Mouse (Mus musculus) heart, postnatal 0 days (tissue): ENCODE data around the gene Ptch2. TPM values are rescaled to one million over a fixed set of nuclear protein-coding genes. Genes with fewer than 3 reads are reported as not detected.

Experiments
- ATAC-seq: fragments of 200-750 bp; cut with Nextera tagmentation; 2 replicates; pipeline ENCODE4 v1.8.0; 2017; ENCODE audit warnings: low read depth, moderate number of reproducible peaks, moderate library complexity; ENCODE audit not compliant: insufficient read depth
- DNase-seq: peaks from one replicate; pipeline ENCODE4 v3.0.0-alpha.2; 2016; ENCODE audit warnings: low spot score
- H3K27ac ChIP-seq: fragments of 300-500 bp; sonication (generic); 2 replicates; pipeline ENCODE4 v1.5.1; 2014; ENCODE audit warnings: low read depth, mild to moderate bottlenecking
- H3K27me3 ChIP-seq: fragments of 300-500 bp; sonication (generic); 2 replicates; pipeline ENCODE4 v1.6.1; 2014; ENCODE audit warnings: low read length, mixed read lengths; ENCODE audit not compliant: control insufficient read depth, insufficient read depth
- H3K36me3 ChIP-seq: fragments of 300-500 bp; sonication (generic); replicated peaks from 2 replicates; pipeline ENCODE4 v1.6.1; 2014; ENCODE audit warnings: low read length, mixed read lengths; ENCODE audit not compliant: control insufficient read depth, insufficient read depth
- H3K4me1 ChIP-seq: fragments of 300-500 bp; sonication (generic); 2 replicates; pipeline ENCODE4 v1.6.1; 2014; ENCODE audit warnings: antibody characterized with exemption; ENCODE audit not compliant: control insufficient read depth, insufficient read depth
- H3K4me2 ChIP-seq: fragments of 300-500 bp; sonication (generic); 2 replicates; pipeline ENCODE4 v1.6.1; 2014; ENCODE audit warnings: low read depth, mild to moderate bottlenecking, low read length, moderate library complexity
- H3K4me3 ChIP-seq: fragments of 300-500 bp; sonication (generic); 2 replicates; pipeline ENCODE4 v1.5.1; 2014; ENCODE audit warnings: low read depth, low read length
- H3K9ac ChIP-seq: fragments of 300-500 bp; sonication (generic); replicated peaks from 2 replicates; pipeline ENCODE4 v1.6.1; 2014; ENCODE audit warnings: low read depth, low read length, mixed read lengths
- H3K9me3 ChIP-seq: fragments of 300-500 bp; sonication (generic); replicated peaks from 2 replicates; pipeline ENCODE4 v1.6.1; 2016; ENCODE audit warnings: low read length; ENCODE audit not compliant: control insufficient read depth
- CTCF ChIP-seq: IDR thresholded peaks from 2 replicates; pipeline ENCODE4 v1.5.1; 2016; ENCODE audit warnings: antibody characterized with exemption, control low read depth, low read depth
- EP300 ChIP-seq: IDR thresholded peaks from 2 replicates; pipeline ENCODE4 v1.6.1; 2016; ENCODE audit warnings: antibody characterized with exemption, low read depth
- WGBS: fragments of 180-500 bp; shearing (Covaris S2); extraction: QIAGEN DNeasy Blood & Tissue Kit; methylation state at CpG from one replicate; pipeline ENCODE4 v1.1.7; 2014; 5-methylcytosine and 5-hydroxymethylcytosine counted together
- microRNA-seq: library from miRNA; unstranded; fragments of <30 nt; microRNA quantifications from one replicate; pipeline ENCODE4, GENCODE M21; 2016
- polyA plus RNA-seq: library from polyadenylated mRNA; unstranded; fragments of >200 nt; fragmentation: Nextera tagmentation; extraction: Ambion mirVana; gene quantifications from 2 replicates; pipeline ENCODE4 v1.2.1, GENCODE M21; 2015
- total RNA-seq: library from RNA; depleted of rRNA; stranded (reverse); fragments of >200 nt; gene quantifications from 2 replicates; pipeline ENCODE4 v1.2.3, GENCODE M21; 2014; ENCODE audit warnings: low replicate concordance; rRNA removed

Ptch2 gene
- total and polyA plus RNA-seq, 2 experiments from 2014 or later: 1.2 to 3.2 TPM

GRCm38 (mm10) chr4:117155792-117156355, 60.0 kb downstream of the Ptch2 start, which contains the start of gene Rps8:
Rps8 (minus strand) TSS chr4:117156243.
- ATAC-seq: peak; percentile 93

DNA sequence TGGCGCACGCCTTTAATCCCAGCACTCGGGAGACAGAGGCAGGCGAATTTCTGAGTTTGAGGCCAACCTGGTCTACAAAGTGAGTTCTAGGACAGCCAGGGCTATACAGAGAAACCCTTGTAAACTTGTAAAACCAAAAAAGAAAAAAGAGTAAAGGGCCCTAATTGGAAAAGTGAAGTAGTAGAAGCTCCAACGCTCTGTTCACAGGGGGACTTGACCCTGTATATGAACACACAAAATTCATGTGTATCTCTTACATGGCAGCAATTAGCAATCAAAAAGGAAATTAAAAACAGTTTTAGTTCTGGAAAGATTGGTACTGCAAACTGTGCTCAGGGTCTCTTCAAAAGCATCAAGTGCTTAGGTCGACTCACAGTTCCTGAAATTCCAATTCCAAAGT, 60.5 kb downstream of the Ptch2 start:
- Histone ChIP-seq H3K4me1 (peaks cover 7% of the 10 kb centered on the region; the same call in 1 of the 2 replicates), H3K4me3 (peak overlapping the region; percentile 63), H3K9me3 (no peaks in the 10 kb centered on the region), H3K36me3 (peaks cover 50% of the 10 kb centered on the region), H3K27me3 (no peaks in the 10 kb centered on the region), H3K9ac (0 out of 2 replicates have a peak overlapping the region, but pooled peaks have one; percentile 90), H3K4me2 (peak overlapping the region; percentile 85), H3K27ac (peak overlapping the region; percentile 82; the same call in 1 of the 2 replicates)
- no peak for TF ChIP-seq CTCF
- TF ChIP-seq EP300: no peak
- 31% methylated on average over 6 of the region's 6 CpGs for WGBS
- DNase-seq (no peak), ATAC-seq (no peak)

More at GRCm38 (mm10) chr4:117155792-117156355, 60.0 kb downstream of the Ptch2 start, which contains the start of gene Rps8:
- Histone ChIP-seq H3K4me2 (peak within 1 kb of the TSS; percentile 85), H3K9ac (peak within 1 kb of the TSS; percentile 90), H3K36me3 (peaks cover 50% of the 10 kb centered on the region), H3K4me3 (peak within 1 kb of the TSS; percentile 63), H3K9me3 (no peaks in the 10 kb centered on the region), H3K27ac (peak within 1 kb of the TSS; percentile 82), H3K27me3 (no peaks in the 10 kb centered on the region), H3K4me1 (peaks cover 7% of the 10 kb centered on the region; the same call in 1 of the 2 replicates)
- WGBS: under 1% methylated on average over 51 of the region's 52 CpGs
- peak; percentile 57; the same call in 1 of the 2 replicates for TF ChIP-seq EP300
- no peak for TF ChIP-seq CTCF
- peak; percentile 93 for DNase-seq

DNA sequence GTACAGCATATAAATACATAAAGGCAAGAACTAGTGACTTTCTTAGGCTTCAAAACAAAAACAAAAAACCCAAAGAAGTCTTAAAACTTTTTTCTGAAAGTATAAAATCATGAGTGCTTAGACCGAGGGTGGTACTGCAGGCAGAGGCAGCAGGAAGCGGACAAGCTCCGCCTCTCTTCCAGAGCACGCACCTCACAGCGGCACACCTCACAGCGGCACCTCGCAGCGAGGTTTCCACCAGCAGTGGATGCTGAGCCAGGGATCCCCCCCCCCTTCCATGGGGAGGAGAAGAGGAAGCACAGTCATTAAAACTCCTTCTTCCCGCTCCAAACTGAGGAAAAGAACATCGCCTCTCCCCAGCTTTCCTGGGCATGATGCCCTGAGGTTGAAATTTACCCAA, 63.8 kb downstream of the Ptch2 start:
- DNase-seq: no peak
- Histone ChIP-seq H3K36me3 (peaks cover 44% of the 10 kb centered on the region), H3K9ac (no peak overlapping the region)

DNA sequence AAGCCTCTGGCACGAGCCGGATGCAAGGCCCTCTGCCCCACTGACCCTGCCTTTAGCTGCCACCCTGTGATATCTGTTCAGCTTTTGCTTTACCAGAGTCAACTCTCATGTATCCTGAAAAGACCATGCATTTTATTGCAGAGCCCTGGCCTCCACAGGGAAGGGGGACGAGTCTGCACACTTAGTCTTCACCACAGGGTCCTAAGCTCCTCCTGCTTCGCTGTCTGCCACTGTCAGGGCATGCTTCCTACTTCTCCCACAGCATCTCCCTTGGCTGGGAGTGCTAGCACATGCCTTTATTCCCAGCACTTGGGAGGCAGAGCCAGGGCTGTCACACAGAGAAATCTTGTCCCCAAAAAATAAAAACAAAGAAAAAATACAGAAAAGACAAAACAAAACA, 65.3 kb downstream of the Ptch2 start:
- Histone ChIP-seq H3K4me1 (no peaks in the 10 kb centered on the region), H3K36me3 (peaks cover 59% of the 10 kb centered on the region), H3K4me3 (no peak overlapping the region), H3K9me3 (no peaks in the 10 kb centered on the region), H3K9ac (no peak overlapping the region), H3K27ac (no peak overlapping the region), H3K4me2 (no peak overlapping the region), H3K27me3 (no peaks in the 10 kb centered on the region)
- ATAC-seq (no peak), DNase-seq (no peak)
- TF ChIP-seq EP300 (no peak), CTCF (no peak)
- 83% methylated on average over 4 of the region's 4 CpGs for WGBS

More for the DNA sequence above, 63.8 kb downstream of the Ptch2 start:
- H3K4me3 ChIP-seq: no peak overlapping the region
- no peak overlapping the region for H3K27ac ChIP-seq
- no peaks in the 10 kb centered on the region for H3K4me1 ChIP-seq
- no peak for ATAC-seq
- no peaks in the 10 kb centered on the region for H3K27me3 ChIP-seq
- TF ChIP-seq EP300: no peak
- no peak for TF ChIP-seq CTCF
- 83% methylated on average over 10 of the region's 10 CpGs for WGBS
- no peak overlapping the region for H3K4me2 ChIP-seq
- no peaks in the 10 kb centered on the region for H3K9me3 ChIP-seq

Small RNA genes within 50 kb of the gene (microRNA-seq; reads per million reads assigned to microRNA genes)
- gene Gm22398: not detected

Other genes starting within 250 kb of the Ptch2 start
- 1.4 and 1.5 TPM in 2 replicates for gene Zswim5, start 218.7 kb upstream of the Ptch2 start, total RNA-seq
- 0.34 TPM in 2 replicates for gene Zswim5, start 218.7 kb upstream of the Ptch2 start, polyA plus RNA-seq
- 103 and 124 TPM in 2 replicates for gene Urod, start 101.7 kb upstream of the Ptch2 start, total RNA-seq
- gene Urod, start 101.7 kb upstream of the Ptch2 start, polyA plus RNA-seq: 107 and 110 TPM in 2 replicates
- gene Hectd3, start 100.8 kb upstream of the Ptch2 start, total RNA-seq: 14.4 and 19.2 TPM in 2 replicates
- gene Hectd3, start 100.8 kb upstream of the Ptch2 start, polyA plus RNA-seq: 5.3 and 5.6 TPM in 2 replicates
- gene Eif2b3, start 76.7 kb upstream of the Ptch2 start, total RNA-seq: 10.7 and 14.0 TPM in 2 replicates
- 25.7 and 27.5 TPM in 2 replicates for gene Eif2b3, start 76.7 kb upstream of the Ptch2 start, polyA plus RNA-seq
- 7.4 and 8.6 TPM in 2 replicates for gene Btbd19, start 29.6 kb downstream of the Ptch2 start, total RNA-seq
- 2.7 and 2.8 TPM in 2 replicates for gene Btbd19, start 29.6 kb downstream of the Ptch2 start, polyA plus RNA-seq
- gene Tctex1d4, start 30.7 kb downstream of the Ptch2 start, total RNA-seq: not detected in 2 replicates
- 1.3 TPM in 1 of 2 replicates, not detected in the other for gene Tctex1d4, start 30.7 kb downstream of the Ptch2 start, polyA plus RNA-seq
- 1.6 and 4.0 TPM in 2 replicates for gene Plk3, start 37.9 kb downstream of the Ptch2 start, total RNA-seq
- 1.6 and 1.9 TPM in 2 replicates for gene Plk3, start 37.9 kb downstream of the Ptch2 start, polyA plus RNA-seq
- 638 and 752 TPM in 2 replicates for gene Rps8, start 60.2 kb downstream of the Ptch2 start, total RNA-seq
- gene Rps8, start 60.2 kb downstream of the Ptch2 start, polyA plus RNA-seq: 456 and 475 TPM in 2 replicates
- 8.2 and 23.3 TPM in 2 replicates for gene Kif2c, start 86.6 kb downstream of the Ptch2 start, total RNA-seq
- gene Kif2c, start 86.6 kb downstream of the Ptch2 start, polyA plus RNA-seq: 8.9 and 10.3 TPM in 2 replicates
- gene Tmem53, start 155.9 kb downstream of the Ptch2 start, total RNA-seq: 43.2 and 65.9 TPM in 2 replicates
- gene Tmem53, start 155.9 kb downstream of the Ptch2 start, polyA plus RNA-seq: 59.2 and 63.5 TPM in 2 replicates
- 0.27 and 1.4 TPM in 2 replicates for gene Armh1, start 156.1 kb downstream of the Ptch2 start, total RNA-seq
- 0.18 and 0.25 TPM in 2 replicates for gene Armh1, start 156.1 kb downstream of the Ptch2 start, polyA plus RNA-seq